Comparison of ENCODE assay signal across 8 mouse cellular contexts in genomic region chr14:40947431-40948394, GRCm38 (mm10). TPM values are rescaled to one million over a fixed set of nuclear protein-coding genes. Genes with fewer than 3 reads are reported as not detected.
A peak's percentile ranks its signal among the peaks of the same experiment; 100 is the strongest.
DNase-seq lines count a peak whose midpoint lies in the region; ATAC-seq and TF ChIP-seq lines count a peak whose summit lies in the region.

No protein-coding gene starts in this region.

- H3K27ac ChIP-seq in hindbrain, embryonic 10.5 days, result peak overlapping the region; percentile 76
- H3K27ac ChIP-seq in hindbrain, embryonic 11.5 days (ENCODE audit: low read depth, low read length), result no peak overlapping the region
- H3K27ac ChIP-seq in midbrain, embryonic 10.5 days (replicated peaks), result no peak overlapping the region
- H3K27ac ChIP-seq in forebrain, postnatal 0 days (ENCODE audit: low read depth, low read length), result no peak overlapping the region

- no peak overlapping the region for H3K4me2 ChIP-seq in hindbrain, embryonic 11.5 days (replicated peaks; ENCODE audit: low read depth, low read length)
- H3K4me2 ChIP-seq in forebrain, postnatal 0 days (ENCODE audit: low read depth), result no peak overlapping the region

- DNase-seq in hindbrain, embryonic 10.5 days (ENCODE audit: low spot score), result no peak
- no peak for DNase-seq in hindbrain, embryonic 11.5 days (ENCODE audit: low spot score)
- peak; percentile 88 for DNase-seq in c-Kit-positive CD71-positive TER-119-negative erythroid progenitor cells, embryonic 14.5 days (ENCODE audit: low read depth)
- peak; percentile 63 for DNase-seq in kidney, postnatal 10 days
- DNase-seq in cerebellum, postnatal 4 days (ENCODE audit: low spot score in 2 of 2), result no peak
- DNase-seq in midbrain, embryonic 10.5 days (ENCODE audit: low spot score), result no peak
- DNase-seq in forebrain, postnatal 0 days, result no peak

- no peaks in the 10 kb centered on the region for H3K27me3 ChIP-seq in hindbrain, embryonic 10.5 days (ENCODE audit: insufficient read depth, poor library complexity, severe bottlenecking)
- no peaks in the 10 kb centered on the region for H3K27me3 ChIP-seq in hindbrain, embryonic 11.5 days (ENCODE audit: control insufficient read depth, insufficient read depth, low read length)
- no peaks in the 10 kb centered on the region for H3K27me3 ChIP-seq in megakaryocyte, embryonic 14.5 days (replicated peaks)
- no peaks in the 10 kb centered on the region for H3K27me3 ChIP-seq in midbrain, embryonic 10.5 days (ENCODE audit: low read depth, poor library complexity, severe bottlenecking)
- no peaks in the 10 kb centered on the region for H3K27me3 ChIP-seq in forebrain, postnatal 0 days (ENCODE audit: insufficient read depth, low read length)

- H3K4me1 ChIP-seq in hindbrain, embryonic 10.5 days (replicated peaks), result peaks cover 44% of the 10 kb centered on the region
- no peaks in the 10 kb centered on the region; the same call in 1 of the 2 replicates for H3K4me1 ChIP-seq in hindbrain, embryonic 11.5 days (replicated peaks; ENCODE audit: control insufficient read depth, insufficient read depth, low read length)
- H3K4me1 ChIP-seq in megakaryocyte, embryonic 14.5 days, result peaks cover 98% of the 10 kb centered on the region
- peaks cover 45% of the 10 kb centered on the region for H3K4me1 ChIP-seq in midbrain, embryonic 10.5 days
- 0 out of 2 replicates have a peak, but pooled peaks cover 3% of the 10 kb centered on the region for H3K4me1 ChIP-seq in forebrain, postnatal 0 days (ENCODE audit: insufficient read depth)

- H3K9ac ChIP-seq in hindbrain, embryonic 11.5 days (ENCODE audit: low read depth, low read length), result no peak overlapping the region
- no peak overlapping the region for H3K9ac ChIP-seq in forebrain, postnatal 0 days

- peaks cover 39% of the 10 kb centered on the region for H3K36me3 ChIP-seq in hindbrain, embryonic 10.5 days
- H3K36me3 ChIP-seq in hindbrain, embryonic 11.5 days (ENCODE audit: control insufficient read depth, insufficient read depth, low read length), result 0 out of 2 replicates have a peak, but pooled peaks cover 5% of the 10 kb centered on the region
- peaks cover 91% of the 10 kb centered on the region for H3K36me3 ChIP-seq in megakaryocyte, embryonic 14.5 days (replicated peaks; ENCODE audit: low read length)
- H3K36me3 ChIP-seq in midbrain, embryonic 10.5 days, result peaks cover 53% of the 10 kb centered on the region
- H3K36me3 ChIP-seq in forebrain, postnatal 0 days (ENCODE audit: insufficient read depth), result 0 out of 2 replicates have a peak, but pooled peaks cover 4% of the 10 kb centered on the region

- TF ChIP-seq CTCF in forebrain, postnatal 0 days (IDR thresholded peaks at IDR 0.05; ENCODE audit: low read depth), result no peak

- ATAC-seq in hindbrain, embryonic 11.5 days (ENCODE audit: low FRiP score), result no peak
- ATAC-seq in forebrain, postnatal 0 days, result no peak; the same call in 1 of the 2 replicates

- H3K4me3 ChIP-seq in hindbrain, embryonic 10.5 days, result no peak overlapping the region
- no peak overlapping the region for H3K4me3 ChIP-seq in hindbrain, embryonic 11.5 days (ENCODE audit: low read depth, low read length)
- H3K4me3 ChIP-seq in megakaryocyte, embryonic 14.5 days (replicated peaks), result peak overlapping the region; percentile 90
- no peak overlapping the region for H3K4me3 ChIP-seq in midbrain, embryonic 10.5 days
- no peak overlapping the region for H3K4me3 ChIP-seq in forebrain, postnatal 0 days (ENCODE audit: low read depth, low read length)

- WGBS in hindbrain, embryonic 10.5 days, result 82% methylated on average over 14 of the region's 14 CpGs
- WGBS in hindbrain, embryonic 11.5 days, result 86% methylated on average over 14 of the region's 14 CpGs
- 89% methylated on average over 14 of the region's 14 CpGs for WGBS in midbrain, embryonic 10.5 days
- 88% methylated on average over 14 of the region's 14 CpGs for WGBS in forebrain, postnatal 0 days

- no peaks in the 10 kb centered on the region for H3K9me3 ChIP-seq in hindbrain, embryonic 10.5 days
- H3K9me3 ChIP-seq in hindbrain, embryonic 11.5 days (ENCODE audit: control insufficient read depth, low read length), result no peaks in the 10 kb centered on the region
- H3K9me3 ChIP-seq in megakaryocyte, embryonic 14.5 days, result no peaks in the 10 kb centered on the region
- no peaks in the 10 kb centered on the region for H3K9me3 ChIP-seq in midbrain, embryonic 10.5 days (replicated peaks)
- no peaks in the 10 kb centered on the region for H3K9me3 ChIP-seq in forebrain, postnatal 0 days (ENCODE audit: low read length)

RNA-seq across cellular contexts. Expression of gene Tspan14, which starts 18.9 kb away (rescaled TPM):
- polyA plus RNA-seq in hindbrain, embryonic 10.5 days (2016; fragmentation: Nextera tagmentation; extraction: Ambion mirVana), result 95.5 and 95.7 TPM in 2 replicates
- polyA plus RNA-seq in hindbrain, embryonic 11.5 days (2014; fragmentation: Nextera tagmentation; extraction: Ambion mirVana), result 96.5 and 105 TPM in 2 replicates
- polyA plus RNA-seq in megakaryocyte, embryonic 14.5 days (2012; ENCODE audit: insufficient read depth, low replicate concordance), result 20.9 and 22.8 TPM in 2 replicates
- polyA plus RNA-seq in midbrain, embryonic 10.5 days (2016; fragmentation: Nextera tagmentation; extraction: Ambion mirVana), result 90.6 and 101 TPM in 2 replicates
- total RNA-seq in forebrain, postnatal 0 days (2014; rRNA removed), result 42.2 and 43.8 TPM in 2 replicates
- 37.8 and 43.1 TPM in 2 replicates for polyA plus RNA-seq in forebrain, postnatal 0 days (2015; fragmentation: Nextera tagmentation; extraction: Ambion mirVana)

RNA-seq across cellular contexts. Expression of gene Sh2d4b, which starts 54.6 kb away (rescaled TPM):
- 0.41 and 0.64 TPM in 2 replicates for polyA plus RNA-seq in hindbrain, embryonic 10.5 days (2016; fragmentation: Nextera tagmentation; extraction: Ambion mirVana)
- 1.4 and 1.5 TPM in 2 replicates for polyA plus RNA-seq in hindbrain, embryonic 11.5 days (2014; fragmentation: Nextera tagmentation; extraction: Ambion mirVana)
- polyA plus RNA-seq in megakaryocyte, embryonic 14.5 days (2012; ENCODE audit: insufficient read depth, low replicate concordance), result 1.1 and 7.2 TPM in 2 replicates
- 0.31 and 0.45 TPM in 2 replicates for polyA plus RNA-seq in midbrain, embryonic 10.5 days (2016; fragmentation: Nextera tagmentation; extraction: Ambion mirVana)
- total RNA-seq in forebrain, postnatal 0 days (2014; rRNA removed), result 3.9 and 8.5 TPM in 2 replicates
- 0.53 and 0.98 TPM in 2 replicates for polyA plus RNA-seq in forebrain, postnatal 0 days (2015; fragmentation: Nextera tagmentation; extraction: Ambion mirVana)

Comparison
In these comparisons a context has a peak if more than half of its experiments do, and no peak if none do; other contexts are left out.
1. DNase-seq: peak in c-Kit-positive CD71-positive TER-119-negative erythroid progenitor cells, embryonic 14.5 days (single experiment) and kidney, postnatal 10 days (single experiment); none in hindbrain, embryonic 10.5 days (single experiment), hindbrain, embryonic 11.5 days (single experiment), cerebellum, postnatal 4 days (0 of 2), midbrain, embryonic 10.5 days (single experiment) and forebrain, postnatal 0 days (single experiment).